Mouse (Mus musculus): ENCODE results near the gene Fbl.

DNA sequence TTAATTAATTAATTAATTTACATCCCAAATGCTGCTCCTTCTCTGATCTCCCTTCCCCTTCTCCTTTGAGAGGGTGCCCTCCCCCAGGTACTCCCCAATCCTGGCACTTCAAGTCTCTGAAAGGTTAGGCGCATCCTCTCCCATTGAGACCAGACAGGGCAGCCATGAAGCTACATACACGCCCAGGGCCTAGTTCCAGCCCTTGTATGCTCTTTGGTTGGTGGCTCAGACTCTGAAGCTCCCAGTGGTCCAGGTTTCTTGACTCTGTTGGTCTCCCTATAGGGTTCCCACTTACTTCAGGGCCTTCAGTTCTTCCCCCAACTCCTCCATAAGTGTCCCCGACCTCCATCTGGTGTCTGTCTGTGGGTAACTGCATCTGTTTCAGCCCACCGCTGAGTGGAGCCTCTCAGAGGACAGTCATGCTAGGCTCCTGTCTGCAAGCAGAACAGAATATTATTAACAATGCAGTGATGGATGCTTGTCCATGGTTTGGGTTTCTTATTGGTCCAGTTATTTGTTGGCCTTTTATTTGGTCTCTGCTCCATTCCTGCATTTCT, 36.6 kb downstream of the Fbl start:
- TF ChIP-seq POLR2A (IDR thresholded peaks at IDR 0.05; ENCODE audit: insufficient read depth, low read length) (no peak), EP300 (IDR thresholded peaks at IDR 0.05; ENCODE audit: insufficient read depth, low read depth, low read length) (no peak)

Data from ES-Bruce4 (cell line).